Comparison of ENCODE assay signal across 12 mouse cellular contexts in genomic region chr1:132468926-132469325, GRCm38 (mm10). TPM values are rescaled to one million over a fixed set of nuclear protein-coding genes. Genes with fewer than 3 reads are reported as not detected.
A peak's percentile ranks its signal among the peaks of the same experiment; 100 is the strongest.
DNase-seq lines count a peak whose midpoint lies in the region; ATAC-seq and TF ChIP-seq lines count a peak whose summit lies in the region.
"Had no signal": no experiment of that assay in that cellular context is flagged by ENCODE, and none has a peak within 500 bp of the region (broad histone marks: within the 10 kb centered on the region; RNA-seq: fewer than 3 reads in every experiment).

No protein-coding gene starts in this region.

- peaks cover 23% of the 10 kb centered on the region for H3K36me3 ChIP-seq in heart, embryonic 14.5 days (ENCODE audit: control insufficient read depth, insufficient read depth, low read length)
- peaks cover 17% of the 10 kb centered on the region for H3K36me3 ChIP-seq in lung, embryonic 14.5 days (ENCODE audit: insufficient read depth)

- DNase-seq in heart, postnatal 25 days (ENCODE audit: low spot score) = no peak
- peak; percentile 57 for DNase-seq in lung, embryonic 14.5 days
- no peak for DNase-seq in lung, adult 2 months
- DNase-seq in adrenal gland, adult 8-10 months = peak; percentile 39
- DNase-seq in lung, postnatal 25 days (ENCODE audit: low spot score) = peak; percentile 8
- no peak for DNase-seq in frontal cortex, postnatal 10 days (ENCODE audit: low spot score in 2 of 2)
- no peak for DNase-seq in left cerebral cortex, postnatal 10 days (ENCODE audit: extremely low spot score in 1 of 2, low spot score in 2 of 2)
- DNase-seq: cerebellum, postnatal 36 days had no signal

- H3K4me2 ChIP-seq in heart, embryonic 14.5 days (ENCODE audit: low read length) = no peak overlapping the region
- H3K4me2 ChIP-seq in lung, embryonic 14.5 days = no peak overlapping the region
- H3K4me2 ChIP-seq: lung, embryonic 15.5 days had no signal

- H3K27ac ChIP-seq in heart, embryonic 14.5 days (replicated peaks in 1 of 2; ENCODE audit: control insufficient read depth in 1 of 2, insufficient read depth in 1 of 2, low read depth in 2 of 2, low read length in 2 of 2) = peak overlapping the region; percentile 42 to 45
- no peak overlapping the region for H3K27ac ChIP-seq in lung, embryonic 14.5 days (ENCODE audit: low read depth)
- H3K27ac ChIP-seq: lung, embryonic 15.5 days had no signal

- peak; percentile 54 for ATAC-seq in heart, embryonic 14.5 days (ENCODE audit: insufficient number of reproducible peaks, insufficient read depth, low FRiP score, low read depth)
- ATAC-seq in lung, embryonic 14.5 days (ENCODE audit: insufficient read depth) = peak; percentile 53; the same call in 1 of the 2 replicates
- ATAC-seq: inflammation-experienced regulatory T-cells, adult 6 months had no signal

- no peak for TF ChIP-seq CTCF in lung, embryonic 14.5 days (IDR thresholded peaks at IDR 0.05; ENCODE audit: low read depth)
- TF ChIP-seq CTCF in lung, adult 2 months (IDR thresholded peaks at IDR 0.05; ENCODE audit: insufficient read depth, low read length) = no peak

- H3K27me3 ChIP-seq in heart, embryonic 14.5 days (ENCODE audit: control insufficient read depth, insufficient read depth, low read length) = no peaks in the 10 kb centered on the region
- H3K27me3 ChIP-seq in lung, embryonic 14.5 days (ENCODE audit: insufficient read depth, low read length) = no peaks in the 10 kb centered on the region
- H3K27me3 ChIP-seq: lung, embryonic 15.5 days had no signal

- H3K9ac ChIP-seq in heart, embryonic 14.5 days (ENCODE audit: low read length) = no peak overlapping the region
- no peak overlapping the region for H3K9ac ChIP-seq in lung, embryonic 14.5 days
- H3K9ac ChIP-seq: lung, embryonic 15.5 days had no signal

- no peak overlapping the region for H3K4me3 ChIP-seq in heart, embryonic 14.5 days (ENCODE audit: control insufficient read depth in 1 of 2, insufficient read depth in 1 of 2, low read depth in 1 of 2, low read length in 2 of 2)
- no peak overlapping the region for H3K4me3 ChIP-seq in lung, embryonic 14.5 days (ENCODE audit: low read depth, low read length)
- no peak overlapping the region for H3K4me3 ChIP-seq in lung, adult 2 months (replicated peaks; ENCODE audit: extremely low read depth, low read depth, low read length)
- H3K4me3 ChIP-seq: erythroblast, embryonic 14.5 days; lung, embryonic 15.5 days had no signal

- H3K4me1 ChIP-seq in heart, embryonic 14.5 days (ENCODE audit: control insufficient read depth in 2 of 2, insufficient read depth in 2 of 2, low read length in 2 of 2) = peaks cover 7 to 10% of the 10 kb centered on the region in 2 experiments
- H3K4me1 ChIP-seq in lung, embryonic 14.5 days (ENCODE audit: insufficient read depth) = no peaks in the 10 kb centered on the region
- no peaks in the 10 kb centered on the region; the same call in 1 of the 2 replicates for H3K4me1 ChIP-seq in lung, adult 2 months (ENCODE audit: control insufficient read depth, insufficient read depth, low read length)

- no peak for TF ChIP-seq POLR2A in lung, adult 2 months (IDR thresholded peaks at IDR 0.05; ENCODE audit: borderline replicate concordance, extremely low read depth, low read depth, low read length)

- no peaks in the 10 kb centered on the region for H3K9me3 ChIP-seq in heart, embryonic 14.5 days (ENCODE audit: control insufficient read depth, low read length)
- H3K9me3 ChIP-seq in lung, embryonic 14.5 days (ENCODE audit: low read depth, low read length) = no peaks in the 10 kb centered on the region
- H3K9me3 ChIP-seq: lung, embryonic 15.5 days had no signal

- intact Hi-C loops in heart, postnatal 25 days (cut with DNase I) = no loop called here
- intact Hi-C loops in left cerebral cortex, postnatal 10 days (cut with DNase I) = no loop called here

RNA-seq across cellular contexts. Expression of gene Rbbp5, which starts 8.2 kb away (rescaled TPM):
- polyA plus RNA-seq in heart, embryonic 14.5 days (2014; fragmentation: Nextera tagmentation; extraction: Ambion mirVana) = 27.3 and 27.7 TPM in 2 replicates
- total RNA-seq in heart, postnatal 25 days (2021) = 10 to 100 TPM; 18.9 to 24.2 TPM
- 46.1 and 47.5 TPM in 2 replicates for polyA plus RNA-seq in lung, embryonic 14.5 days (2014; fragmentation: Nextera tagmentation; extraction: Ambion mirVana)
- polyA plus RNA-seq in lung, adult 2 months (2012; rRNA removed) = 11.7 and 20.8 TPM in 2 replicates
- 10 to 100 TPM; 32.1 to 49.6 (median 44.7) TPM for total RNA-seq in adrenal gland, adult 8-10 months (2022)
- 10 to 100 TPM; 29.4 to 37.4 TPM for total RNA-seq in left cerebral cortex, postnatal 10 days (2021)

RNA-seq across cellular contexts. Expression of gene Tmem81, which starts 37.1 kb away (rescaled TPM):
- 0.78 and 1.1 TPM in 2 replicates for polyA plus RNA-seq in heart, embryonic 14.5 days (2014; fragmentation: Nextera tagmentation; extraction: Ambion mirVana)
- 1 to 10 TPM; 1.6 TPM for total RNA-seq in heart, postnatal 25 days (2021)
- polyA plus RNA-seq in lung, embryonic 14.5 days (2014; fragmentation: Nextera tagmentation; extraction: Ambion mirVana) = 1.3 and 2.7 TPM in 2 replicates
- 2.4 and 3.5 TPM in 2 replicates for polyA plus RNA-seq in lung, adult 2 months (2012; rRNA removed)
- total RNA-seq in adrenal gland, adult 8-10 months (2022) = 1 to 10 TPM; 4.2 to 9.0 (median 7.1) TPM
- total RNA-seq in left cerebral cortex, postnatal 10 days (2021) = 1 to 10 TPM; 2.1 to 2.3 TPM

RNA-seq across cellular contexts. Expression of gene Dstyk, which starts 51.6 kb away (rescaled TPM):
- 11.4 and 12.2 TPM in 2 replicates for polyA plus RNA-seq in heart, embryonic 14.5 days (2014; fragmentation: Nextera tagmentation; extraction: Ambion mirVana)
- 10 to 100 TPM; 17.4 TPM for total RNA-seq in heart, postnatal 25 days (2021)
- 16.0 and 18.4 TPM in 2 replicates for polyA plus RNA-seq in lung, embryonic 14.5 days (2014; fragmentation: Nextera tagmentation; extraction: Ambion mirVana)
- polyA plus RNA-seq in lung, adult 2 months (2012; rRNA removed) = 14.9 and 17.7 TPM in 2 replicates
- 10 to 100 TPM; 24.4 to 39.9 (median 31.1) TPM for total RNA-seq in adrenal gland, adult 8-10 months (2022)
- 10 to 100 TPM; 27.2 to 28.4 TPM for total RNA-seq in left cerebral cortex, postnatal 10 days (2021)

Comparison
In these comparisons a context has a peak if more than half of its experiments do, and no peak if none do; other contexts are left out.
1. DNase-seq: peak in lung, embryonic 14.5 days (single experiment), adrenal gland, adult 8-10 months (single experiment) and lung, postnatal 25 days (single experiment); none in heart, postnatal 25 days (single experiment), lung, adult 2 months (single experiment), frontal cortex, postnatal 10 days (0 of 2) and left cerebral cortex, postnatal 10 days (0 of 2).